Mouse (Mus musculus): ENCODE measurements around the gene Arv1. TPM values are rescaled to one million over a fixed set of nuclear protein-coding genes. Genes with fewer than 3 reads are reported as not detected.

The Arv1 gene
- polyA plus RNA-seq, 1 experiment from 2014 or later = 13.3 TPM

GRCm38 (mm10) chr8:124763061-124763460 is 41.1 kb downstream of the Arv1 start:
- WGBS (ENCODE audit: insufficient replicate concordance) = 61% methylated on average over 7 of the region's 7 CpGs
- H3K9ac ChIP-seq = no peak overlapping the region
- no peaks in the 10 kb centered on the region; the same call in 1 of the 2 replicates for H3K27me3 ChIP-seq (replicated peaks)

GRCm38 (mm10) chr8:124772389-124772788 is 50.5 kb downstream of the Arv1 start:
- H3K4me1 ChIP-seq = no peaks in the 10 kb centered on the region
- 45% methylated on average over 2 of the region's 2 CpGs for WGBS (ENCODE audit: insufficient replicate concordance)
- no peaks in the 10 kb centered on the region for H3K9me3 ChIP-seq (replicated peaks)
- no peak for ATAC-seq
- no peaks in the 10 kb centered on the region for H3K36me3 ChIP-seq
- peaks cover 43% of the 10 kb centered on the region for H3K27me3 ChIP-seq (replicated peaks)
- no peak overlapping the region for H3K4me3 ChIP-seq
- no peak overlapping the region for H3K9ac ChIP-seq
- no peak overlapping the region for H3K27ac ChIP-seq
- no peak overlapping the region for H3K4me2 ChIP-seq

More at GRCm38 (mm10) chr8:124763061-124763460, 41.1 kb downstream of the Arv1 start:
- Histone ChIP-seq H3K4me1 (no peaks in the 10 kb centered on the region), H3K4me3 (no peak overlapping the region), H3K27ac (no peak overlapping the region), H3K9me3 (replicated peaks) (no peaks in the 10 kb centered on the region), H3K4me2 (no peak overlapping the region), H3K36me3 (no peaks in the 10 kb centered on the region)
- no peak for ATAC-seq

- H3K4me3 ChIP-seq = no peak overlapping the region
- WGBS (ENCODE audit: insufficient replicate concordance) = 14% methylated on average over 16 of the region's 16 CpGs
- H3K4me2 ChIP-seq = peak overlapping the region; percentile 28; the same call in 1 of the 2 replicates
These were observed 53.8 kb downstream of the Arv1 start for GRCm38 (mm10) chr8:124775695-124776094.

GRCm38 (mm10) chr8:124780236-124780635 is 58.3 kb downstream of the Arv1 start:
- Histone ChIP-seq H3K4me3 (no peak overlapping the region), H3K4me1 (no peaks in the 10 kb centered on the region), H3K27ac (no peak overlapping the region), H3K4me2 (no peak overlapping the region), H3K9me3 (replicated peaks) (no peaks in the 10 kb centered on the region), H3K9ac (no peak overlapping the region), H3K36me3 (no peaks in the 10 kb centered on the region), H3K27me3 (replicated peaks) (peaks cover 31% of the 10 kb centered on the region)
- ATAC-seq = no peak
- WGBS (ENCODE audit: insufficient replicate concordance) = 11% methylated on average over 7 of the region's 7 CpGs

More at GRCm38 (mm10) chr8:124775695-124776094, 53.8 kb downstream of the Arv1 start:
- no peaks in the 10 kb centered on the region for H3K36me3 ChIP-seq
- H3K4me1 ChIP-seq = no peaks in the 10 kb centered on the region
- no peak for ATAC-seq
- H3K27ac ChIP-seq = no peak overlapping the region
- no peaks in the 10 kb centered on the region for H3K9me3 ChIP-seq (replicated peaks)
- H3K27me3 ChIP-seq (replicated peaks) = peaks cover 46% of the 10 kb centered on the region
- H3K9ac ChIP-seq = no peak overlapping the region

GRCm38 (mm10) chr8:124782431-124782830 is 60.5 kb downstream of the Arv1 start:
- H3K27ac ChIP-seq = no peak overlapping the region
- peaks cover 28% of the 10 kb centered on the region; the same call in 1 of the 2 replicates for H3K27me3 ChIP-seq (replicated peaks)
- H3K9ac ChIP-seq = no peak overlapping the region
- 51% methylated on average over 3 of the region's 3 CpGs for WGBS (ENCODE audit: insufficient replicate concordance)
- no peaks in the 10 kb centered on the region for H3K4me1 ChIP-seq
- ATAC-seq = no peak
- H3K36me3 ChIP-seq = no peaks in the 10 kb centered on the region
- H3K4me3 ChIP-seq = no peak overlapping the region
- no peaks in the 10 kb centered on the region for H3K9me3 ChIP-seq (replicated peaks)
- no peak overlapping the region for H3K4me2 ChIP-seq

GRCm38 (mm10) chr8:124783228-124783627 is 61.3 kb downstream of the Arv1 start:
- WGBS (ENCODE audit: insufficient replicate concordance) = 76% methylated on average over 15 of the region's 15 CpGs

More at GRCm38 (mm10) chr8:124783228-124783627, 61.3 kb downstream of the Arv1 start:
- Histone ChIP-seq H3K4me1 (no peaks in the 10 kb centered on the region), H3K9ac (no peak overlapping the region), H3K27ac (no peak overlapping the region), H3K4me3 (no peak overlapping the region), H3K9me3 (replicated peaks) (no peaks in the 10 kb centered on the region), H3K36me3 (no peaks in the 10 kb centered on the region), H3K27me3 (replicated peaks) (peaks cover 26% of the 10 kb centered on the region; the same call in 1 of the 2 replicates), H3K4me2 (no peak overlapping the region)
- no peak for ATAC-seq

Other genes with a start within 250 kb of the Arv1 start
- 23.8 and 25.2 TPM in 2 replicates for gene Cog2, start 201.4 kb upstream of the Arv1 start, polyA plus RNA-seq (2016; fragmentation: Nextera tagmentation; extraction: Ambion mirVana)
- 23.3 and 25.9 TPM in 2 replicates for gene Agt, start 152.4 kb upstream of the Arv1 start, polyA plus RNA-seq (2016; fragmentation: Nextera tagmentation; extraction: Ambion mirVana)
- gene Capn9, start 146.0 kb upstream of the Arv1 start, polyA plus RNA-seq (2016; fragmentation: Nextera tagmentation; extraction: Ambion mirVana) = 0.05 TPM in 1 of 2 replicates, not detected in the other
- gene 2310022B05Rik, start 58.8 kb upstream of the Arv1 start, polyA plus RNA-seq (2016; fragmentation: Nextera tagmentation; extraction: Ambion mirVana) = 9.4 and 10.2 TPM in 2 replicates
- gene Ttc13, start 156 bp upstream of the Arv1 start, polyA plus RNA-seq (2016; fragmentation: Nextera tagmentation; extraction: Ambion mirVana) = 32.4 and 35.4 TPM in 2 replicates
- gene Fam89a, start 29.7 kb downstream of the Arv1 start, polyA plus RNA-seq (2016; fragmentation: Nextera tagmentation; extraction: Ambion mirVana) = 2.9 and 3.2 TPM in 2 replicates
- 0.01 and 0.05 TPM in 2 replicates for gene Trim67, start 71.0 kb downstream of the Arv1 start, polyA plus RNA-seq (2016; fragmentation: Nextera tagmentation; extraction: Ambion mirVana)
- gene Gnpat, start 140.9 kb downstream of the Arv1 start, polyA plus RNA-seq (2016; fragmentation: Nextera tagmentation; extraction: Ambion mirVana) = 62.3 and 66.2 TPM in 2 replicates
- 39.6 and 40.8 TPM in 2 replicates for gene 2810004N23Rik, start 141.0 kb downstream of the Arv1 start, polyA plus RNA-seq (2016; fragmentation: Nextera tagmentation; extraction: Ambion mirVana)
- 9.4 and 10.5 TPM in 2 replicates for gene Exoc8, start 175.6 kb downstream of the Arv1 start, polyA plus RNA-seq (2016; fragmentation: Nextera tagmentation; extraction: Ambion mirVana)
- 11.1 and 12.4 TPM in 2 replicates for gene Sprtn, start 175.7 kb downstream of the Arv1 start, polyA plus RNA-seq (2016; fragmentation: Nextera tagmentation; extraction: Ambion mirVana)
- 4.3 TPM in 2 replicates for gene Egln1, start 227.2 kb downstream of the Arv1 start, polyA plus RNA-seq (2016; fragmentation: Nextera tagmentation; extraction: Ambion mirVana)